Mouse (Mus musculus) B cell, adult 62 days (primary cell): ENCODE measurements around the gene Olfr311. TPM values are rescaled to one million over a fixed set of nuclear protein-coding genes. Genes with fewer than 3 reads are reported as not detected.

ENCODE experiments used
- total RNA-seq: library from RNA; stranded (reverse); gene quantifications from 4 replicates; pipeline ENCODE4 v1.2.4, GENCODE M21; 2023

Gene Olfr311
- total RNA-seq, result not detected in 4 replicates

GRCm38 (mm10) chr11:58838951-58839350 lies at the start of gene Olfr311:
Olfr311 (plus strand) TSS chr11:58839251.

DNA sequence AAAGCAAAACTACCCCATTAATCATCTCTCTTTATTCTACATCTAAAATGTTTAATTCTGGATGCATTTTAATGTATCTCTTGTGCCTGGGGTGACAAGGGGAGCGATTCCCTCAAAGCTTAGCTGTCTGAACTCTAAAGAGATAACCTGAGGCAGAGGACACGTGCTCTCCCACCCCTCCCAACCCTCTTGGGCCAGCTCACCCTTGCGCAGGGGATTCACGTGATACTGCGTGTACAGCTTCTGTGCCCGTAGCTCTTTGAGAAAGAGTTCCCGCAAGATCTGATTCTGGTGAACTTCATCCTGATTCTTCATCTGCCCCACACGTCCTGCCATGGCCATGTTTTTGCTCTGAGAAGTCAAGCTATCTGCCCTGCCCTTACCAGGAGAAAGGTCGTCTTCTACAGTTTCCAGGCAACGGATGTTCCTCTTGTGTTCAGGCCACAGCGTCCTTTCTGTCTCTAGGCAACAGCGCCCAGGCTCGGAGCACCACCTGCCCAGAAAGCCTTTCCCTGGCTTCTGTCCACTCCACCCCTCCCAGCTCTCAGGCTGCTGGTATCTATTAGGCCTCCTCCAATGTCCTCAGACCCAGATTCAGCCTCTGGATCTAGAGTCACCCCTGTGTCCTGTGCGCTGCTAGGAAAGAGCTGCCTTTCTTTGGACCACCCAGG lies 37.4 kb upstream of the Olfr311 start, which contains the start of gene Fam183b:
Gene Fam183b, minus strand, starts transcription at position 403 of the 671 bp plus-strand sequence.

GRCm38 (mm10) chr11:58814700-58815099 lies 24.4 kb upstream of the Olfr311 start, which contains the start of gene Olfr313:
Olfr313 (plus strand) TSS chr11:58815000.

DNA sequence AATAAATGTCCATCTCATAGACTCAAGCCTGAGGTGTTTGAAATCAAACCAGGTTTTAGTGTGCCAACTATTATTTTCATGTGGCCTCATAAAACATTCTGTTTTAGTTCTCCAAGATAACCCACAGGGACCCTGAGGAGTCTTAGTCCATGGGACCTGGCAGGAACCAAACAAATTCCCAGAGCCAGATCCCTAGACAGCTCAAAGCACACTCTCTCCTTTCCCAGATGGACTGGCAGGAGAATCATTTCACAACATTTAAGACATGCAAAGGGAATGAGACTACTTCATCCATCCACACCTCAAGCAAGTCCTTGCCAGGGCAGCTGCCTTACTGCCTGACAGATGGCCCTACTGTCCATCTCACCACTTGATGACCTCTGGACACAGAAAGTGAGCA lies 10.1 kb upstream of the Olfr311 start, which contains the start of gene Olfr312:
Gene Olfr312, plus strand, starts transcription at position 301 of the 400 bp plus-strand sequence.

DNA sequence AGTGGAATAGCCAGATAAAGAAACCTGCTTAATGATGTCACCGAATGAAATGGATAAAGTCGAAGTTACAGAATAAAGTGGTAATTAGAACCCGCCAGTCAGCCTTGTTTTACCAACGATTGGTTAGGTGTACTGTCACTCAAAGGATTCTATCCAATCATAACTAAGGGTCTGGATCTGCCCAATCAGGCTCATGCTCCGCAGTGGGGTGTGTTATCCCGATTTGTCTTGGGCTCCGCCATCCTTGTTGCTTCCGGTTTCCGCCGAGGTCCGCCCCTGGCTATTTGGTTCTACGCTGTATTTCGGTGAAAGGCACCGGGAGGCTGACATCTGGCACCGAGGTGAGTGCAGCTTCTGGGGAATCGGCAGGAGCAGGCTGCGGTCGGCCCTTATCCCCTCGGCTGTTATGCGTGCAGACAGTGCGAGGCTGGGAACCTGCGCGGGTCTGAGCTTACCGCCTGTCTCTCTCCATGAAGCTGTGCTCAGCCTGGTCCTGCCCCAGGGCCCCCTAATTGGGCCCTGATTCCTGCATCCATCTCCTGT lies 7.9 kb downstream of the Olfr311 start, which contains the start of gene Gm12258:
Gene Gm12258, plus strand, starts transcription at position 240 of the 543 bp plus-strand sequence.

GRCm38 (mm10) chr11:58867039-58867953 lies 28.2 kb downstream of the Olfr311 start, which contains the start of gene 2810021J22Rik:
2810021J22Rik (plus strand) TSS chr11:58867216.

Other genes with a start within 250 kb of the Olfr311 start
- gene Olfr324, start 244.1 kb upstream of the Olfr311 start, total RNA-seq, result not detected in 4 replicates
- not detected in 4 replicates for gene 2210407C18Rik, start 223.2 kb upstream of the Olfr311 start, total RNA-seq
- not detected in 4 replicates for gene Olfr323, start 208.8 kb upstream of the Olfr311 start, total RNA-seq
- gene Trim58, start 198.8 kb upstream of the Olfr311 start, total RNA-seq, result not detected in 4 replicates
- not detected in 4 replicates for gene Olfr322, start 180.5 kb upstream of the Olfr311 start, total RNA-seq
- not detected in 4 replicates for gene Olfr320, start 158.2 kb upstream of the Olfr311 start, total RNA-seq
- gene Olfr319, start 140.1 kb upstream of the Olfr311 start, total RNA-seq, result not detected in 4 replicates
- 0.41 to 1.1 TPM (median 0.60 TPM) in 4 replicates for gene Olfr318, start 115.2 kb upstream of the Olfr311 start, total RNA-seq
- gene Olfr317, start 100.0 kb upstream of the Olfr311 start, total RNA-seq, result not detected in 4 replicates
- not detected in 4 replicates for gene Olfr316, start 86.5 kb upstream of the Olfr311 start, total RNA-seq
- gene Olfr315, start 66.1 kb upstream of the Olfr311 start, total RNA-seq, result not detected in 4 replicates
- gene Olfr314, start 56.3 kb upstream of the Olfr311 start, total RNA-seq, result 0.20 TPM in 1 of 4 replicates, not detected in the others
- gene Fam183b, start 37.3 kb upstream of the Olfr311 start, total RNA-seq, result not detected in 4 replicates
- gene Olfr313, start 24.3 kb upstream of the Olfr311 start, total RNA-seq, result not detected in 4 replicates
- not detected in 4 replicates for gene Olfr312, start 10.0 kb upstream of the Olfr311 start, total RNA-seq
- 4.1 to 8.8 TPM (median 5.6 TPM) in 4 replicates for gene Gm12258, start 7.9 kb downstream of the Olfr311 start, total RNA-seq
- gene 2810021J22Rik, start 28.0 kb downstream of the Olfr311 start, total RNA-seq, result 10.3 to 12.2 TPM (median 11.0 TPM) in 4 replicates
- gene Zfp39, start 65.0 kb downstream of the Olfr311 start, total RNA-seq, result 9.9 to 13.0 TPM (median 11.6 TPM) in 4 replicates
- not detected in 4 replicates for gene Btnl10, start 78.7 kb downstream of the Olfr311 start, total RNA-seq
- gene Rnf187, start 99.7 kb downstream of the Olfr311 start, total RNA-seq, result 113 to 129 TPM (median 118 TPM) in 4 replicates
- 20.4 to 26.0 TPM (median 20.9 TPM) in 4 replicates for gene Hist3h2ba, start 109.7 kb downstream of the Olfr311 start, total RNA-seq
- gene Hist3h2a, start 115.4 kb downstream of the Olfr311 start, total RNA-seq, result 61.7 to 72.8 TPM (median 69.5 TPM) in 4 replicates
- 0.16 to 0.39 TPM (median 0.28 TPM) in 4 replicates for gene Trim17, start 115.4 kb downstream of the Olfr311 start, total RNA-seq
- gene Trim11, start 138.8 kb downstream of the Olfr311 start, total RNA-seq, result 110 to 128 TPM (median 119 TPM) in 4 replicates